Mouse (Mus musculus): ENCODE measurements around the gene Cacna1d.

Cacna1d gene

DNA sequence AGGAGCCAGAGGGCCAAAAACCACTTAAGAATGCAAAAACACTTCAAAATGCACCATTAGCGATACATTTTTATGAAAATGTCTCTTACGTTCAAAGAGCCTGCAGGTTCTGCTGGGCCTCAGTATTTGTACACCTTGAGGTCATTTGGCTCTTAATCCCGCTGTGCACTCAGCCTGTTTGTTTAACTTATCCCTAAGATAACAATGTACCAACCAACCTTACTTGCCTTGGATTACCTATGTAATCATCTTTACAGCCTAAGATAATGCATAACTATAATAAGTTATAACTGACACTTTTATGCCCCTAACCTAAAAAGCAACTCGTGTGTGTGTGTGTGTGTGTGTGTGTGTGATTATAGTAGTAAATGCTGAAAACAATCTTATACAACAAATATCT, 411.5 kb downstream of the Cacna1d start:
- no peak for DNase-seq (ENCODE audit: low spot score)

DNA sequence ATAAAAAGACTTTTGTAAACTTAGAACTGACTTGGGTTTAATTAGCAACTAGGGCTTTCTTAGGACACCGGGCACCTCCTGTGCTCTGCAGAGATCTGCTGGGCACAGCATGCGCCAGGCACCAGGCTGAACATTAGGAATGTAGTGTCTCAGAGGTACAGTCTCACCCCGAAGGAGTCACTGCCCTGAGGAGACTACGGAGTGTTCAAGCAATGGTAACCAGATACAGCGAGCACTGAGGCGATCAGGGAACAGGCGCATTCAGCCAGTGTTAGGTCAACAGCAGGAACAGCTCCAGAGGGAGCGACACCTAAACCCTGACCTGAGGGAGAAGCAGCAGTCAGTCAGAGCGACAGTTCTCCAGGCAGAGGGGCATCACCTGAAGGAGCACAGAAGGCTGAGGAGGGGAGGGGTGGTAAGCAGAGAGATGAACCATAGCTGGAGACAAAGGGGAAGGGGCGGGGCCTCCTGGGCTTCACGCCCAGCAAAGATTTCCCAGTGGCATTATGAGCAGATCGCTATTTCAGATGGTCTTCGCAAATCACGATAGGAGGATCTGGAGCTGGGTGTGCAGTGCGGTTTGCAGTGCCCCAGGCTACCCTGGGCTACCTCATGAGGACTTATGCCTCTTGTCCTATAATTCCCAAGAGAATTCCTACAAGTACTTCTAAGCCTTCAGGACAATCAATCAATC, 413.0 kb downstream of the Cacna1d start:
- no peak for DNase-seq (ENCODE audit: low spot score)

DNA sequence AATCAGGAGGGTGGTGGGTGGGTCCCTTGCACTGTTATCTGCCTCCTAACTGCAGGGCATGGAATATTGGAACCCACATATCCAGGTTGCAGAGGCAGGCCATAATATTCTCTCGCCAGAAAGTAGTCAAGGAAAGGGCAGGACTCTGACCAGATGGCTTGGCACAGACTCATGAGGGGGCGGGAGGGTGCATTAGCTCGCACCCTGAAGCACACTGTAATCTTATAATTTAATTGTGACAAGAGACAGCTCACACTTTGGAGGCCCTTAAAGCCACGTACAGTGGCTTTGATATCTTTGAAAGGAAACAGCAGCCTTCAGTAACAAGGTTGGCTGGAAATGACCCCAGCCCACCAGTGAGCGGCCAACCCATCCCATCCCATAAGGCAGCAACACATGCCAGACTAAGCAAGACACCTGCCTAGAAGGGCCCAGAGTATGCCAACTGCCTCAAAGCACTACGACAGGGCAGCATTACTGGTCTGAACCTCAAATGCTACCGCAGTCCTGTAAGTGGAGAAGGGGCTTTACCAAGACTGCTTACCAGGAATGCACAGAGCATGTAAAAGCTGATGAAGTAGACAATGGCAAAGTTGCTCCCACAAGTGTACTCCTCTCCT, 415.9 kb downstream of the Cacna1d start:
- DNase-seq (ENCODE audit: low spot score), result no peak

- no peak for DNase-seq (ENCODE audit: low spot score)
Observed at GRCm38 (mm10) chr14:30068566-30068965, 422.7 kb downstream of the Cacna1d start.

- DNase-seq (ENCODE audit: low spot score), result no peak
Observed at GRCm38 (mm10) chr14:30066752-30067151, 424.5 kb downstream of the Cacna1d start.

DNA sequence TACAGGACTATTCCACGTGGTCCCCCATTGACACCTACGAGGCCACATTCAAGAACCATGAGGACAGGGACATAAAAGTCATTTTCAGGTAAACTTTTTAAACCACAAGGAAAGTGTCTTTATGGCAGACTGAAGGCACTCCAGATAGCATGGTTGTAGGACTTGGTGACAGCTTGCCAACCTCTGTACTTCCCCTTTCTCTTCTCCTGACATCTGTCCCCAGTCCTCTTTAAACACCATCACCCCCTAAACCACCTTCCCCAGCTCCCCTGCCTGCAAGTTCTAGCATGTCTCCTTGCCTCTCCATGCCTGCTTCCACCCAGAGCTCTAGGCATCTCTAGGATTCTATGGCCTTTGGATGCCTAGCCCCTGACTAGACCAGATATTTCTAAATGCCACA, 426.4 kb downstream of the Cacna1d start:
- no peak for DNase-seq (ENCODE audit: low spot score)

DNA sequence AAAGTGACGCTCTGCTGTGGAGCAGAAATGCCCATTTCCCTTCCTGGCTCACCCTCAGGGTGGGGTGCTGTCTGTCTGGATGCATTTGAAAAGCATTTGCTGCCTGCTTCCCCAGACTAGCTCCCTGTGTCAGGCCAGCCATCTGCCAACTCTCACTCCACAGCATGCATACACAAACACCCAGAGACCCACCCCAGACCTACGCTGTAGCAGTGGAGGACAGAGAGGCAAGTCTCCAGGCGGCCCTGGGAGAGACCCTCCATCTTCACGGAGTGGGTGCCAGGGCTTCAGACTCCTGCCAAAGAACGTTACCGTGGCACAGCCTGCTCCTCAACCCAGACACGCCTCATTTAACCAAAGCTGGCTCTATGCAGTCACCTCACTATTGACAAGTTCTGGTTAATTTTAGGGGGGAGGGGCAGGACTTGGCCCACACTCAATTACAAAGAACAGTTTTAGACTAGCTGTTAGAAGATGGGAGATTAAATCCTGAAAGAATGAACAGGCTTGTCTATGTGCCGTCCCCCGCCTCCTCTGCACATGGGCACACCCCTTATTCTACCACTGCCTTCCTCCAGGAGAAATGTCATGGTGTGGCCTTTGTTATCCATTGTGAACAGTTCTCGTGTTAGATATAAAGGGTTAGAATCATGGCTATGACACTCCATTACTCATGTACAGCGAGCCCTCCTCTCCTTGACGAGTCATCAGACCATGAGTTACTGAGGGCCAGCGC, 435.1 kb downstream of the Cacna1d start:
- peak; percentile 12 for DNase-seq (ENCODE audit: low spot score)

GRCm38 (mm10) chr14:30054922-30055321, 436.3 kb downstream of the Cacna1d start:
- DNase-seq (ENCODE audit: low spot score), result no peak

- DNase-seq (ENCODE audit: low spot score), result no peak
Observed at GRCm38 (mm10) chr14:30050280-30050679, 441.0 kb downstream of the Cacna1d start.

- no peak for DNase-seq (ENCODE audit: low spot score)
Observed at GRCm38 (mm10) chr14:30048049-30048448, 443.2 kb downstream of the Cacna1d start.

DNA sequence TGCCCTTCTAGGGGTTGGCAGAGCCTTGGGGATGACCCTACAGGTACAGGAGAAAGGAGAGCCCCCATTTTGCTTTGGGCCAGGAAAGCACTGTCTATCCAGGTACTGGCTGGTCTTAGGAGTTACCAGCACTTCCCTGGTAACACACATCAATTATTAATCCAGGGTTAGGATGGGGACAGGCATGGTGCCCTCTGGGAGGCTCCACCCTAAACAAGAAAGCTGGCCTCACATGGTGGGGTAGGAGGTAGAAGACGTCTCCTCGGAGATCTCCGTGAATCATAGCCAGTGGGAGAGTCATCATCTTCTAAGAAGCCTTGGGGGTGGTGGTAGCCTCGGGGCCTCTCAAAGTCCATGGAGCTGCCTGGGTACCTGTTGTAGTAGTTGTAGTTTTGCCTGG, 444.3 kb downstream of the Cacna1d start:
- no peak for DNase-seq (ENCODE audit: low spot score)

GRCm38 (mm10) chr14:30045704-30046220, 445.5 kb downstream of the Cacna1d start:
- no peak for DNase-seq (ENCODE audit: low spot score)

DNA sequence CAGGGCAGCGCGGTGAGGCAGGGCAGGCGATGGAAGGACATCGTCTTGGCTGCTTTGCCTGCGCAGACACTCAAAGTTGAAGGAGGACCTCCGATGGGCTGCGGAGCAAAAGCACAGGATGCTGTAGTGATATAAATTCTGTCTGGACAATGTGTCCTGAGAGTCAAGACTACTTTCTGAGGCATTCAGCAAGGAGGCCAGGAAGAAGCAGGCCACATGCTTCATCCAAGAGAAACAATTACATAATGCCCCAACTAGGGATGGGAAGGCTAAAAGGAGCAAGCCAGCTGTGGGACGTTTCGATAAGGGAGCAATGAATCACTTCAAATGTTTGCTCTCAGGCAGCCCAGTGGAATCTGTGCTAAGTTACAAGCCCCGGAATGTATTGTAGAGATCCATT, 446.0 kb downstream of the Cacna1d start:
- DNase-seq (ENCODE audit: low spot score), result peak; percentile 38

- DNase-seq (ENCODE audit: low spot score), result no peak
Observed at GRCm38 (mm10) chr14:30043356-30043940, 447.8 kb downstream of the Cacna1d start.

DNA sequence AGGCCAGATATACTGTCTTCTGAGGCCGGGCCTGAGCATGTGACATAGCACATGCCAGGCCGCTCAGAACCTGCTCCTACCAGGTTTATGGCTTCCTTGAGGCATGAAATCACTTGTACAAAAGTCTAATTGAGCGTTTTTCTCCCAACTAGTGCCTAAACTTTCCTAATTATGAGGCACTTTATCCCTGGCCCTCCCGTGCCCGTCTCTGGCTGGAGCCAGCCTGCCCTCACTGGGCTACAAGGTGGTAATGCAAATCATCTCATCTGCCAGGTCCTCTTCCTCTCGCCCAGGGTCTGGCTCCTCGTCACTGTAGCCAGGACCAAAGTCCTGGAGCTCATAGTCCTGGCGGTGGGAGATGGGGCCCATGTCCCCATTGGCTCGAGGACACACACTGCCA, 449.4 kb downstream of the Cacna1d start:
- DNase-seq (ENCODE audit: low spot score), result no peak

GRCm38 (mm10) chr14:30039413-30039812, 451.8 kb downstream of the Cacna1d start:
- no peak for DNase-seq (ENCODE audit: low spot score)

GRCm38 (mm10) chr14:30038431-30038830, 452.8 kb downstream of the Cacna1d start:
- no peak for DNase-seq (ENCODE audit: low spot score)

DNA sequence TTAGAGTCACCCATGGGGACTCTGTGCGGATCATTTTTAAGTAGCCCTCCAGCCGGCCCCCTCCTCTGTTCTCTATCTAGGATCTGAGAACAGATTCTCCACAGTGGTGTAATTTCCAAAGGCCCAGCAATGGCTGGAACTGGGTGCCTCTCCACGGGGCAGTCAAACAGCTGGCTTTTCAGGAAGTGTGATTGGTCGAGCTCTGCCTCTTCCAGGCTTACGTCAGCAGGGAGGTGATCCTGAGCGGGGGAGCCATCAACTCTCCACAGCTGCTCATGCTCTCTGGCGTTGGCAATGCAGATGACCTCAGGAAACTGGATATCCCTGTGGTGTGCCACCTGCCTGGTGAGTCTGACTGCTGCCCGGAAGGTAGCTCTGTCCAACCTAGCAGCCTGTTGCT, 457.9 kb downstream of the Cacna1d start:
- no peak for DNase-seq (ENCODE audit: low spot score)

GRCm38 (mm10) chr14:30027378-30027777, 463.9 kb downstream of the Cacna1d start:
- DNase-seq (ENCODE audit: low spot score), result no peak

GRCm38 (mm10) chr14:30024387-30024786, 466.9 kb downstream of the Cacna1d start:
- DNase-seq (ENCODE audit: low spot score), result no peak

- no peak for DNase-seq (ENCODE audit: low spot score)
Observed at GRCm38 (mm10) chr14:30022471-30022870, 468.8 kb downstream of the Cacna1d start.

DNA sequence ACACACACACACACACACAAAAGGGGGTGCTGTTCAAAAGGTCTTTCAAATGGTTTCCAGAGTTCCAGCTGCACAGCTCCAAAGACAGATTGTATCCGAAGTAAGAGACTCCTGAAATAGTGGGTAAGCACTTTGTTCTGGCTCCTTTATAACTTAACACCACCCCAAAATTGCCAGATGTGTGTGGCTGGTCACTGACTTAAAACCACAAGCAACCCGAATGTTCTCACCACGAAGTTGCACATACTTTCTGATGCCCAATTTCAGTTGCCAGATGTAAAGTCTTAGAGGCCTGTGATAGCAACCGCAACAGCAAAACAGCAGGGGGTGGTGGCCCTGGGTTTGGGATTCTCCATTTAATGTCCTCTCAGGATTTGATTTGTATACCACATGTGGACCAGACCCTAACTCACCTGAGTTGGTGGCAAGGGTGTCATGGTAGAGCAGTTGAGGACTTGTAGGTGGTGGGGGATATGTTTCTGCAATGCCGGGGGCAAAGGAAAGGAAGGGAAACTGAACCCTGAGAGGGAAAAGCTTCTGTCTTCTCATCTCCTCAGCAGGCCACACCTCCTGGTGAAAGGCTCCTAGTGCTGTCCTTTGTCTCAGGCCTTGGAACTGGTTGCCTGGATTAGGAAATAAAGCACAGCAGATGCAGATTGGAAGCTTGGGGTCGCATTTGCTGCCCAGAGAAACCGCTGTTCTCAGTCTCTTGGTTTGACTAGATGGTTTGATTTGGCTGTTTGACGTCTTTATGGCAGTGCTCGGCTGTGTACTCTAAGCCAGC, 471.3 kb downstream of the Cacna1d start:
- no peak for DNase-seq (ENCODE audit: low spot score)
